Mouse (Mus musculus) lung, embryonic 15.5 days (tissue): ENCODE results near the gene Ide. TPM values are rescaled to one million over a fixed set of nuclear protein-coding genes. Genes with fewer than 3 reads are reported as not detected.

Experiments
- ATAC-seq: fragments of 200-750 bp; cut with Nextera tagmentation; 2 replicates; pipeline ENCODE4 v1.8.0; 2017; ENCODE audit warnings: moderate number of reproducible peaks, borderline replicate concordance; ENCODE audit not compliant: low FRiP score, low TSS enrichment; ENCODE audit errors: extremely low read depth
- H3K27ac ChIP-seq: fragments of 300-500 bp; sonication (generic); 2 replicates; pipeline ENCODE4 v1.5.1; 2015; ENCODE audit warnings: moderate library complexity, mild to moderate bottlenecking, inconsistent platforms
- H3K27me3 ChIP-seq: fragments of 300-500 bp; sonication (generic); 2 replicates; pipeline ENCODE4 v1.6.1; 2015; ENCODE audit warnings: inconsistent platforms
- H3K36me3 ChIP-seq: fragments of 300-500 bp; sonication (generic); 2 replicates; pipeline ENCODE4 v1.6.1; 2015; ENCODE audit warnings: inconsistent platforms
- H3K4me1 ChIP-seq: fragments of 300-500 bp; sonication (generic); 2 replicates; pipeline ENCODE4 v1.6.1; 2015; ENCODE audit warnings: inconsistent platforms
- H3K4me2 ChIP-seq: fragments of 300-500 bp; sonication (generic); 2 replicates; pipeline ENCODE4 v1.6.1; 2015; ENCODE audit warnings: inconsistent platforms, mild to moderate bottlenecking, moderate library complexity
- H3K4me3 ChIP-seq: fragments of 300-500 bp; sonication (generic); 2 replicates; pipeline ENCODE4 v1.5.1; 2015; ENCODE audit warnings: mild to moderate bottlenecking, inconsistent platforms
- H3K9ac ChIP-seq: fragments of 300-500 bp; sonication (generic); 2 replicates; pipeline ENCODE4 v1.6.1; 2015; ENCODE audit warnings: inconsistent platforms
- H3K9me3 ChIP-seq: fragments of 300-500 bp; sonication (generic); 2 replicates; pipeline ENCODE4 v1.6.1; 2016; ENCODE audit warnings: inconsistent platforms
- WGBS: fragments of 180-500 bp; shearing (Covaris S2); methylation state at CpG from one replicate; pipeline ENCODE4 v1.1.7; 2015; 5-methylcytosine and 5-hydroxymethylcytosine counted together
- polyA plus RNA-seq: library from polyadenylated mRNA; unstranded; fragments of >200 nt; fragmentation: Nextera tagmentation; extraction: Ambion mirVana; gene quantifications from 2 replicates; pipeline ENCODE4 v1.2.1, GENCODE M21; 2015

Ide gene
- polyA plus RNA-seq, 1 experiment from 2014 or later = 47.4 TPM

DNA sequence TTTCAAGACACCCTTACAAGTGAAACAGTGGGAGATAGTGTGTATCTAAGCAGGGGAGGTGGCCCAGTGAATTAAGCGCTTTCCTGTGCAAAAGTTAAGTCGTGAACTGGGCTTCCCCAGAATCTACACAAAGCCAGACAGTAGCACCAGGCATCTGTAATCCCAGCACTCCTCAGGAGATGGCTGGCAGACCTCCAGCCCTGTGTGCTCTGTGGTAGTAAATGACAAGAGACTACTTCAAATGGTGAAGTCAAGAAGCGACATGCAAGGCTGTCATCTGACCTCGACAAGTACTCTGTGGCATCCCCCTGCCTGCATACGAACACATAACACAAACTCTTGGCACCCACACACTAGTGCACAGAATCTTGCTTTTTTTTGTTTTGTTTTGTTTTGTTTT is 10.4 kb downstream of the Ide start:
- Histone ChIP-seq H3K4me3 (no peak overlapping the region), H3K27ac (no peak overlapping the region), H3K36me3 (no peaks in the 10 kb centered on the region; the same call in 1 of the 2 replicates), H3K4me1 (no peaks in the 10 kb centered on the region), H3K9me3 (no peaks in the 10 kb centered on the region), H3K9ac (no peak overlapping the region), H3K4me2 (no peak overlapping the region), H3K27me3 (no peaks in the 10 kb centered on the region)
- no peak for ATAC-seq
- 77% methylated on average over 5 of the region's 5 CpGs for WGBS

DNA sequence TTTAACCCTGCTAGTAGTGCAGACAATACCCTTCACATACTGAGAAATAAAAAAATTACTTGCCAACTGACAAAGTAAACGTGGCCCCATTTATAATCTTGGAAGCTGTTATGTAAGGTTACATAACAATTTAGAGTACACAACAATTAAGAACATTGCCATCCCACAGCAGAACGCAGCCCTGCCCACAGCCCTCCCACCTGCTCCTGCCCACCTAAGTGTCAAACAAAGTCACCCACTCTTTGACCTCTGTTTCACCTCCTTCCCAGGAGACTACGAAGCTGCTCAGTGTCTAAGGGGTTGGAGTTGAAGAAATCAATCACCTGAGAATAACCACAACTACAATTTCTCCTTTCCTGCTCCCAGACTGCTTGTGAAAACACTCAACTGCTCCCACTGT is 14.1 kb downstream of the Ide start:
- Histone ChIP-seq H3K27ac (no peak overlapping the region), H3K9ac (no peak overlapping the region), H3K27me3 (no peaks in the 10 kb centered on the region), H3K9me3 (no peaks in the 10 kb centered on the region), H3K4me2 (no peak overlapping the region), H3K4me1 (no peaks in the 10 kb centered on the region), H3K36me3 (no peaks in the 10 kb centered on the region; the same call in 1 of the 2 replicates), H3K4me3 (no peak overlapping the region)
- 31% methylated on average over 3 of the region's 3 CpGs for WGBS
- ATAC-seq = no peak

DNA sequence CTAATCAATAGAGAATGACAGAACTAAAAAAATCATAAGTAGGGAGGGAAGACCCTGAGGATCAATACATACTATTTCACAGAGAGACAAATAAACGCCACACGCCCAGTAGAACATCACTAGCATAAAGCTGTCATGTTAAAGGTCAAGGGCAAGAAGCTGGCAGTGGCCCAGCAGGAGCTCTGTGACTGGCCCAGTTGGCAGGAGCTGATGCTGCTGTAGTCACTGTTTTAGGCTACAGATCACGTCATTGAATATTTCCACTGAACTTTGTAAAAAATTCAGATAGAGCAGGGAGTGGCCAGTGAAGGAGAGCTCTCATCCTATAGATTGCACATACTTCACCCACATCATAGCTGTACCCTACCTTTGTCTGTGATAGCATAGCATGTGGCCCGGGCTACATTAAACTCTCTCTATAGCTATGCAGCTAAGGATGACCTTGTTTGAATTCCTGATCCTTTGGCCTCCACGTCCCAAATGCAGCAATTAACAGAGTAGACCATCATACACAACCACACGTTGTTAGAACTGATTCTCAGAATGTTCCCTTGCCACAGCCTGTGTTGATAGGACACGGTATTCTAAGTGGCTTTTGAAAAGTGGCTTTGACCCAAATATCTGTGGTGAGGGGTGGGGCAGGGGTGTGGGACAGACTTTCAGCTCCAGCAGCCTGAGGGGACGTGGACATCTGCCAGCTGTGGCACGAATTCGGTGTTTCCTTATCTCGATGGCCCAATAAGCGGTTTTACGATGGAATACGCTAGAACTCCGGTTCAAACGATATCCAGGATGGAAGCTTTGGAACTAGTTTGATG is 16.6 kb downstream of the Ide start:
- no peak for ATAC-seq
- no peaks in the 10 kb centered on the region for H3K9me3 ChIP-seq
- 75% methylated on average over 16 of the region's 16 CpGs for WGBS
- no peaks in the 10 kb centered on the region for H3K4me1 ChIP-seq
- H3K27me3 ChIP-seq = no peaks in the 10 kb centered on the region
- H3K4me3 ChIP-seq = no peak overlapping the region
- H3K27ac ChIP-seq = no peak overlapping the region
- no peak overlapping the region for H3K4me2 ChIP-seq
- H3K9ac ChIP-seq = no peak overlapping the region
- no peaks in the 10 kb centered on the region for H3K36me3 ChIP-seq

DNA sequence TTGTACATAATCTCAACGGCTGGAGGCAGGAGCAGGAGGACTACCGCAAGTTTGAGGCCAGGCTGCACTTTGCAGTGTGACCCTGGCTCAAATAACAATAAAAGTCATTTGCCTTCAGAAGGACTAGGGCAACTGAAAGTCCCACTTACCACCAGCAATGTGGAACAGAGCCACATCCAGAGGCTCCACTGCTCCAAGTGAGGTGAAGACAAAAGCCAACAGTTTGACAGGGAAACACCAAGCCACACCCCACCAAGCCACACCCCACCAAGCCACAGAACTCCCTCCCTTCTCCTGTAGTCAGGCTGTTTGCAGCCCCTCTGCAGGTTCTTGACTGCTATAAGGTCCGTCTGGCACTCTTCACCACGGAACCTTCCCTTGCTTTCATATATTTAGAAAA is 20.3 kb downstream of the Ide start:
- Histone ChIP-seq H3K4me2 (no peak overlapping the region), H3K36me3 (no peaks in the 10 kb centered on the region), H3K27me3 (no peaks in the 10 kb centered on the region), H3K4me3 (no peak overlapping the region), H3K9me3 (no peaks in the 10 kb centered on the region), H3K27ac (no peak overlapping the region), H3K9ac (no peak overlapping the region), H3K4me1 (no peaks in the 10 kb centered on the region)
- no peak for ATAC-seq
- 79% methylated on average over 4 of the region's 4 CpGs for WGBS

DNA sequence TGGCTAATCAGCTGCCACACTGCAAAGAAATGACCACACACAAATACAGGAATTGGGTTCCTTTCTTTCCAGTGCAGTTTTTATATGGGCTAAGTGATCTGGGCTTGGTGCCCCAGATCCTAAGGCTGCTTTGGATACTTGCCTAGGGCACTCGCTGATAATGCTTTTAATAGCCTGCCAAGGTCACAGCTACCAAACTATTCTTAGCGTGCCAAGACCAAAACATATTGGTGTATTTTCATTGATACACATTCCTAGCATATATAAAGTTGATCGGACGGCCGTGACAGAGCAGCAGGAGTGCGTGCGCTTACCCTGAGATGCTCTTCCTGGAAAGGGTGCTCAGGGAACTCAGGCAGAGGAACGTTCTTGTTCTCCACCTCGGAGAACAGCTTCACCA is 22.6 kb downstream of the Ide start:
- Histone ChIP-seq H3K27me3 (no peaks in the 10 kb centered on the region), H3K9me3 (no peaks in the 10 kb centered on the region), H3K4me3 (no peak overlapping the region), H3K9ac (no peak overlapping the region), H3K36me3 (no peaks in the 10 kb centered on the region; the same call in 1 of the 2 replicates), H3K27ac (no peak overlapping the region), H3K4me1 (no peaks in the 10 kb centered on the region), H3K4me2 (no peak overlapping the region)
- 67% methylated on average over 9 of the region's 9 CpGs for WGBS
- no peak for ATAC-seq

DNA sequence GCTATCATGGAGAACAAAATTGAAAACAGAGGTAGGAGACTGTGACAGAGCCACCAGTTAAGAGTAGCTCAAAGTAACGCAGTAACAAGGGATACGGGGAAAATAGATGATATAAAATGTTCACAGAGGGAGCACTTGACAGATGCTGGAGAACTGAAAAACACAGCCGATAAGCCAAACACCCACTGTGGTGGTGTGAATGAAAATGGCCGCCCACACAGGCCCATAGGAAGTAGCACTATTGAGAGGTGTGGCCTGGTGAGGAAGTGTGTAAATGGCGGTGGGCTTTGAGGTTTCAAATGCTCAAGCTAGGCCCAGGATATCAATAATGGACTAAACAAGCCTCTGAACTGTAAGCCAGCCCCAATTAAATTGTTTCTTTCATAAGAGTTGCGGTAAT is 26.2 kb downstream of the Ide start:
- Histone ChIP-seq H3K9me3 (no peaks in the 10 kb centered on the region), H3K27ac (no peak overlapping the region), H3K27me3 (no peaks in the 10 kb centered on the region), H3K4me3 (no peak overlapping the region), H3K36me3 (peaks cover 4% of the 10 kb centered on the region; the same call in 1 of the 2 replicates), H3K9ac (no peak overlapping the region), H3K4me2 (no peak overlapping the region), H3K4me1 (no peaks in the 10 kb centered on the region)
- 89% methylated on average over 6 of the region's 6 CpGs for WGBS
- ATAC-seq = no peak

DNA sequence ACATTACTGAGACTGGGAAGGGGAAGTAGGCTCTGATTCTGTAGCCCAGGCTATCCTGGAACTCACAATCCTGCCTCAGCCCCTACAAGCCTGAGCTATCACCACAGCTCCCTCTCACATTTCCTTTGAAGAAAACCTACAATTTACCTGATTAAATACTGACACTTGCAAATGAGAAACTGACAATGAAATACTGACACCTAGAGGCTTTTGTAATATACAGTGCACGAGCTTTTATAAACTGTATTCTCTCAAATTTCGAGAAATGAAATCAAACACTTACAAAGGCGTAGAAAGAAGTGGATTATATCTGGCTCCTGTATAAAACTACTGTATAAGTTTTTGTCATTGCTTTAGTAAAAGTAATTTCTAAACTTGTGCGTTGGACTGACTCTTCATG is 27.5 kb downstream of the Ide start:
- no peak for ATAC-seq
- H3K27ac ChIP-seq = no peak overlapping the region
- H3K4me3 ChIP-seq = no peak overlapping the region
- no peak overlapping the region for H3K9ac ChIP-seq
- peaks cover 4% of the 10 kb centered on the region; the same call in 1 of the 2 replicates for H3K36me3 ChIP-seq
- no peaks in the 10 kb centered on the region for H3K27me3 ChIP-seq
- no peaks in the 10 kb centered on the region for H3K4me1 ChIP-seq
- WGBS = 74% methylated on average over 4 of the region's 4 CpGs
- H3K4me2 ChIP-seq = no peak overlapping the region
- no peaks in the 10 kb centered on the region for H3K9me3 ChIP-seq

DNA sequence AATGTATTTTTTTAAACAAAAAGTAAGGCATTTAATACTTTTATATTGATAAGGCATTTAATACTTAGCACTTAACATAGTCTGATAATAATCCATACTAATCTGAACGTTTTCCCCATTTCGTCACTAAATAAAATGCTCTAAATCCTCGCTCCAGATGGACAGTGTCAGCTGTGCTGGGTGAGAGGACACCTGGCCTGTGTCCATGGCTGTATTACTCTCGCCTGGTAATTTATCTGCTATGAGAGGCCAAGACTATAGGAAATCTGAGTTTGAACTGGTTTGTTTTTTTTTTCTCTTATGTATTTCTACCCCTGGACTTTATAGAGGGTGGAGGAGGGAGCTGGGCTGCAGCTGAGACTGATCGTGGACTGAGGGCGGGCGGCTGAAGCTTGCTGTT is 28.7 kb downstream of the Ide start:
- ATAC-seq = no peak
- 73% methylated on average over 7 of the region's 7 CpGs for WGBS

DNA sequence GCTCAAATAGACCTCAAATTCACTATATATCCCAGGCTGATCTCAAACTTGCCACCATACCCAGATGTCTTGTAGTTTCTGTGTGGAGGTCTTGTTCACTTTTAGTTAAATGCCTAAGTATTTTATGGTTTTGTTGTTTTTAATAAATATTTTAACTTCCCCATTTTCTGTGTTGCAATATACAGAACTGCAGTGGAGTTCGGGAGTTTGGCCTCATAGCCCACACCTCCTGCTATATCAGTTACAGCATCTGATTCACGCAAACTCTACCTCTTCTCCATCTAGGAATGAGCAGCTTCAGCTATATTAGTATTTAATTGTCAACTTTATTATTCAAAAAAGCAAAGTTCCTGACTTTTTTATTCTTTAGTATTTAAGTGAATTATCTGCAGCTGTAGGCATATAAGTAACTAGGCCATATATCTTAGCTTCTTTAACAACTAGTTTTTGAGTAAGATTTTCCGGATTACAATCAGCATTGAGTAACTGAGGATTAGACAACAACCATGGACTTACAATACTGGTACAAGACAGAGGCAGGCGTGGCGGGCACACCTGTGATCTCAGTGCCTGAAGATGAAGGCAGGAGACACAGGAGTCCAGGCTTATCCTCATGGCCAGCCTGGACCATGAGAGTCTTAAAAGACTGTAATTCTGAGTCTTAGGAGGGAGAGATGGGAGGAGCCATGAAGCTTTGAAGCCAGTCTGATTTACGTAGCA is 29.7 kb downstream of the Ide start:
- peaks cover 4% of the 10 kb centered on the region; the same call in 1 of the 2 replicates for H3K36me3 ChIP-seq
- H3K27ac ChIP-seq = no peak overlapping the region
- no peaks in the 10 kb centered on the region for H3K4me1 ChIP-seq
- H3K27me3 ChIP-seq = no peaks in the 10 kb centered on the region
- 92% methylated on average over 6 of the region's 6 CpGs for WGBS
- H3K4me3 ChIP-seq = no peak overlapping the region
- H3K9me3 ChIP-seq = no peaks in the 10 kb centered on the region
- no peak overlapping the region for H3K4me2 ChIP-seq
- no peak overlapping the region for H3K9ac ChIP-seq
- no peak for ATAC-seq

More for the DNA sequence above, 28.7 kb downstream of the Ide start:
- H3K9me3 ChIP-seq = no peaks in the 10 kb centered on the region
- no peak overlapping the region for H3K27ac ChIP-seq
- H3K4me2 ChIP-seq = no peak overlapping the region
- H3K9ac ChIP-seq = no peak overlapping the region
- peaks cover 4% of the 10 kb centered on the region; the same call in 1 of the 2 replicates for H3K36me3 ChIP-seq
- H3K4me1 ChIP-seq = no peaks in the 10 kb centered on the region
- no peak overlapping the region for H3K4me3 ChIP-seq
- H3K27me3 ChIP-seq = no peaks in the 10 kb centered on the region

DNA sequence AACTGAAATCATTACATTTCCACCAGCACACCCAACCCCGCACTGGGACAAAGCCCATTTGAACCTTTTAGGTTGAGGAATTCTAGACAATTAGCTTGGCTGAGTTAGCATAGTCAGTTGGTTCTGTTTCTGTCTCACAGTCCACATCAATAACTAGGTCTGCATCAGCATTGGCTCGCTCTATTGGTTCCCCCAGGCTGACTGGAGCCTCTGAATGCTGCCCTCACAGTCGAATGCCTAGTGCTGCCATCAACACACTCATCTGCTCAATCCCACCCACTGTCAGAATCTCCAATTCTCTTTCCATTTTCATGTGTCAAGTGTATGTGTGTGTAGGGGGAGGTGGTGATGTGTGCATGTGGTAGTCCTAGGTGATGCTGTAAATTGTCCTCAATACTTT is 31.5 kb downstream of the Ide start:
- 81% methylated on average over 3 of the region's 3 CpGs for WGBS
- Histone ChIP-seq H3K4me1 (no peaks in the 10 kb centered on the region), H3K27ac (no peak overlapping the region), H3K36me3 (peaks cover 4% of the 10 kb centered on the region; the same call in 1 of the 2 replicates), H3K27me3 (no peaks in the 10 kb centered on the region), H3K9me3 (no peaks in the 10 kb centered on the region), H3K9ac (no peak overlapping the region), H3K4me2 (no peak overlapping the region), H3K4me3 (no peak overlapping the region)
- ATAC-seq = no peak

DNA sequence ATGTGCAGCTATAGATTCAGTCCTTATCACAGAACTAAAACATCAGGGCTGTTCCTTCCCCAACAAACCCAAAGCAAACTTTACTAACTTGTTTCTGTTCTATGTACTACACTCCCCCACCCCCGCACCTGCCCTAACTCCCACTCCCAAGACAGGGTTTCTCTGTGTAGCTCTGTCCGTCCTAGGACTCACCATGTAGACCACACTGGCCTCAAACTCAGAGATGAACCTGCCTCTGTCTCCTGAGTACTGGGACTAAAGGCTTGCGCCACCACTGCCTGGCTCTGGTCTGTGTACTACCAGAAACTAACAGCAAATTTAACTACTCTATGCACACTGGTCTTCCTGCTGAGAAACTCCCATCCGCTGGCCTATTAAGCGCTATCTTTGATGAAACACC is 32.8 kb downstream of the Ide start:
- WGBS = 92% methylated on average over 5 of the region's 5 CpGs
- peaks cover 4% of the 10 kb centered on the region; the same call in 1 of the 2 replicates for H3K36me3 ChIP-seq

DNA sequence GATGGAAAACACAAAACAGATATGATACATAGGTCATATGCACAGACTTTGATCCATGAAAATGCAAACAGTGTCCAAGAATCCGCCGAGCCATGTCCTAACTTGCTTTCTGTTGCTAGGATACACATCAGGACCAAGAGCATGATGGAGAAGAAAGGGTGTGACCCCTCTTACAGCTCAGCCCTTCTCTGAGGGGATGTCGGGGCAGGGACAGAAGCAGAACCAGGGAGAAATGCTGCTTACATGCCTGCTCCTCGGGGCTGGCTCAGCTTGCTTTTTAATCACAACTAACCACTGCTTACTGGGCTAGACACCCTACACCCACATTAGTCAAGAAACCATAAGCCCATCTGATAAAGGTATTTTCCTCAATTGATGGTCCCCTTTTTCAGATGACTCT is 33.6 kb downstream of the Ide start:
- peaks cover 1% of the 10 kb centered on the region; the same call in 1 of the 2 replicates for H3K36me3 ChIP-seq
- H3K9me3 ChIP-seq = no peaks in the 10 kb centered on the region
- WGBS = 39% methylated on average over 4 of the region's 4 CpGs
- no peak overlapping the region for H3K27ac ChIP-seq
- no peak for ATAC-seq
- no peak overlapping the region for H3K4me3 ChIP-seq
- H3K4me1 ChIP-seq = no peaks in the 10 kb centered on the region
- H3K4me2 ChIP-seq = no peak overlapping the region
- no peak overlapping the region for H3K9ac ChIP-seq
- H3K27me3 ChIP-seq = no peaks in the 10 kb centered on the region

More for the DNA sequence above, 32.8 kb downstream of the Ide start:
- Histone ChIP-seq H3K9ac (no peak overlapping the region), H3K9me3 (no peaks in the 10 kb centered on the region), H3K4me1 (no peaks in the 10 kb centered on the region), H3K4me3 (no peak overlapping the region), H3K27ac (no peak overlapping the region), H3K27me3 (no peaks in the 10 kb centered on the region), H3K4me2 (no peak overlapping the region)
- no peak for ATAC-seq
